Mouse (Mus musculus): ENCODE results near the gene Ethe1. TPM values are rescaled to one million over a fixed set of nuclear protein-coding genes. Genes with fewer than 3 reads are reported as not detected.

The Ethe1 gene
- polyA plus RNA-seq, 1 experiment from 2014 or later, result 27.3 TPM

DNA sequence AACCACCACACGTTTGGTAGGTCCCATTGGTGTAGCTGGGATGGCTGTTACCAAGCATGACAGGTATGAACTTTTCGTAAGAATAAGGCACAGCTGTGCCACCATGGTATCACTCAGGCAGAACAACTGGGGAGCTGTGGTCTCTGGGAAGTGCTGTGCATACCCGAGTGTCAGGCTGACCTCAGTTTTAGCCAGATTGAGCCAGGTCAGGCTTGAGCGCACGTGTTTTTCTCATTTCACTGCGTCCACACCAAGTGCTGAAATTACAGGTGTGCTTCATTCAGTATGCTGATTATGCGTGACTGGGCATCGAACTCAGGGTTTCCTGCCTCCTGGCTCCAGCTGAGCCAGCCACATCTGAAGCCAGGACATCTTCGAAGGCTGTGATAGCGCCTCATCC lies 31.6 kb upstream of the Ethe1 start:
- Histone ChIP-seq H3K4me2 (replicated peaks) (no peak overlapping the region), H3K4me1 (no peaks in the 10 kb centered on the region), H3K9me3 (replicated peaks) (no peaks in the 10 kb centered on the region), H3K4me3 (replicated peaks) (no peak overlapping the region), H3K27me3 (no peaks in the 10 kb centered on the region), H3K9ac (no peak overlapping the region), H3K27ac (replicated peaks) (no peak overlapping the region), H3K36me3 (peaks cover 59% of the 10 kb centered on the region)
- WGBS, result 88% methylated on average over 10 of the region's 10 CpGs
- no peak for ATAC-seq (ENCODE audit: insufficient number of reproducible peaks, low FRiP score, low TSS enrichment, low read depth)

DNA sequence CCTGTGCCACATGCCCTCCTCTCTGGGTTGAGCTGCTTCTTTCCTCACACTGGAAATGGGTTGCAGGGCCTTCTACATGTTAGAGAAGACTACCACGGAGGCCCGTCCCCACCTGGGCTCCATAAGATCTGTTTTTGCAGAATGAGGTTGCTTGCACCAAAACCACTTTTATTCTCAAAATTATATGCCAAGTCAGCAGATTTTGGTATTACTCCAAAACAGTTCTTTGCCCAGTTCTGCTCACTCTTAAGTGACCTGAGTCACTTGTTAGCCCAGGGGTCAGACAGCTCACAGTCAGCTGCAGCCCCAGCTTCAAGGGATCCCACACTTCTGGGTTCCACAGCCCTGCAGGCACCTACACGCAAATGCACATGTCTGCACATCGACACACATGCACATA lies 25.9 kb upstream of the Ethe1 start:
- Histone ChIP-seq H3K9ac (no peak overlapping the region), H3K4me2 (replicated peaks) (no peak overlapping the region), H3K4me3 (replicated peaks) (no peak overlapping the region), H3K27me3 (no peaks in the 10 kb centered on the region), H3K27ac (replicated peaks) (no peak overlapping the region), H3K36me3 (peaks cover 67% of the 10 kb centered on the region), H3K9me3 (replicated peaks) (no peaks in the 10 kb centered on the region), H3K4me1 (no peaks in the 10 kb centered on the region)
- WGBS, result 85% methylated on average over 4 of the region's 4 CpGs
- ATAC-seq (ENCODE audit: insufficient number of reproducible peaks, low FRiP score, low TSS enrichment, low read depth), result no peak

DNA sequence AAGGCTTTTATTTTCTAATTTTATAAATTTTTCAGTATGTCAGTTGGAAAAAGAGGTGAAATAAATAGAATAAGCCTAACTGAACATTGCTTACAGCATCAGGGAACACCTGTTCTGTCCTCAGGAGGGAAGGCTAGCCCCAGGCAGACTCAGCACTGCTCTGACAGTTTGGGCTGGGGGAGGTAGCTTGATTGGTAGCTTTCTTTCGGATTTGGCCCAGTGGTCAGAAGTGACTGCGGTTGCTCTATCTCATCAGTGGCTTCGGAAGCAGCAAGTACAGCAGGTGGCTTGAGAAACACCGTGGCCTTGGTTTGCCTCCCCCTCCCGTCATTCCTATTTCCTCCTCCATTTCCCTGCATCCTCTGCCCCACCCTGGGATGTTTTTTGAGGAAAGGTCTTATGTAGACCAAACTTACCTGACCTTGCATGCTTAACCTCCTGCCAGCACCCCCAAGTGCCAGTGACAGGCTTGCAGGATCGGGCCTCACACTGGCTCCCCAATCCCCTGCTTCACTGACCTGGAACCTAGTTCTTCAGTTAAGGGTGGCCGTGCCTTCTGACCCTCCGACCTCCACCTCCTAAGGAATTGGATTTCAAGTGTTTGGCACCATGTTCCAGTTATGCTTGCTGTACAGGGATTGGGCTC lies 24.0 kb upstream of the Ethe1 start:
- no peak overlapping the region for H3K27ac ChIP-seq (replicated peaks)
- no peaks in the 10 kb centered on the region for H3K9me3 ChIP-seq (replicated peaks)
- no peaks in the 10 kb centered on the region for H3K4me1 ChIP-seq
- ATAC-seq (ENCODE audit: insufficient number of reproducible peaks, low FRiP score, low TSS enrichment, low read depth), result no peak
- H3K9ac ChIP-seq, result no peak overlapping the region
- H3K4me2 ChIP-seq (replicated peaks), result no peak overlapping the region
- H3K4me3 ChIP-seq (replicated peaks), result no peak overlapping the region
- no peaks in the 10 kb centered on the region for H3K27me3 ChIP-seq
- H3K36me3 ChIP-seq, result peaks cover 82% of the 10 kb centered on the region
- WGBS, result 90% methylated on average over 8 of the region's 8 CpGs

DNA sequence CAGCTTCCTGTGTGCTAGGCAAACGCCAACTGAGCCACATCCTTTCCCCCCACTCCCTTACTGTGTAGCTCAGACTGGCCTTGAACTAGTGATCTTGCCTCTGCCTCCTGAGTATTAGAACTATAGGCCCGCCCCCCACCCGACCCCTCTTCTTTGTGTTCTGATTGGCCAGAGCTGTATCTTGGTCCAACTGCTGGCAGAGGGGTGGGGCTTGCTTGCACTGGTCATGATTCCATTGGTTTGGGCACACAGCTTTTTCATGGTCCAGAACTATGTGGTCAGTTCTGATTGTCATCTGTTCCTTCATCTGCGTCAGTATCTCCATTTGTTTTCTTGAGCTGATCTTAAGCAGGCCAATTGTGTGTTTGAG lies 23.5 kb upstream of the Ethe1 start:
- Histone ChIP-seq H3K27me3 (no peaks in the 10 kb centered on the region), H3K27ac (replicated peaks) (no peak overlapping the region), H3K9ac (no peak overlapping the region), H3K9me3 (replicated peaks) (no peaks in the 10 kb centered on the region), H3K4me3 (replicated peaks) (no peak overlapping the region), H3K36me3 (peaks cover 85% of the 10 kb centered on the region), H3K4me1 (no peaks in the 10 kb centered on the region), H3K4me2 (replicated peaks) (no peak overlapping the region)
- ATAC-seq (ENCODE audit: insufficient number of reproducible peaks, low FRiP score, low TSS enrichment, low read depth), result no peak
- 88% methylated on average over 4 of the region's 4 CpGs for WGBS

DNA sequence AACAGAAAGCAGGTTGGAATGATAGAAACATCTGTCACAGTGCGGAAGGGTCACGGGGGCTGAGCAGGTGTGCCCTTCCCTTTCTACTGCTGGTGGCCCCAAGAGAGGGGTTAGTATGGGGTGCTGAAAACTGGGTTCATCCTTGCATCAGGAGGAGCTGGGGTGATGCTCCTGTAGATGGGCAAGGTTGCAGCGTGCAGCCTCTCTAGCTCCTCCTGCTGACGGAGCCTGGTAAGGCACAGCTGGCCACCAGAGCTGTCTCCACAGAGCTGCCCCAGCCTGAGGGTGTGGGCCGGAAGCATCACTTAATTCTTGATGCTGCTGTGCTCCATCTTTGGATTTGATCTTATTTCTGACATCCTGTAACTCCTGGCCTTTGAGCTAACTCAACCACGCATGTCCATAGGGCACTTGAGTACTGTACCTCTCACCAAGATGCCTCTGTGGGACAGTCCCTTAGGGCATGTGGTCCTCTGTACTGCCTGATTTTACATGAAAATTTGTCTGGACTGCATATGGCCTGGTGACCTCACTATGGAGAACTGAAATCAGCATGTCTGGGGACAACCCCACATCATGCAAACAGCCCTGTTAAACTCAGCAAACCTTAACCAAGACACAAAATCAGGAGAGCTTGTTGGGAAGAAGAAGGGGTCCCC lies 22.6 kb upstream of the Ethe1 start:
- H3K36me3 ChIP-seq, result peaks cover 79% of the 10 kb centered on the region
- 61% methylated on average over 6 of the region's 6 CpGs for WGBS

GRCm38 (mm10) chr7:24565627-24566026 lies 21.7 kb upstream of the Ethe1 start:
- Histone ChIP-seq H3K4me2 (replicated peaks) (no peak overlapping the region), H3K9ac (no peak overlapping the region), H3K27me3 (no peaks in the 10 kb centered on the region), H3K4me3 (replicated peaks) (no peak overlapping the region), H3K9me3 (replicated peaks) (no peaks in the 10 kb centered on the region), H3K36me3 (peaks cover 78% of the 10 kb centered on the region), H3K27ac (replicated peaks) (no peak overlapping the region), H3K4me1 (no peaks in the 10 kb centered on the region)
- WGBS, result 88% methylated on average over 11 of the region's 11 CpGs
- no peak for ATAC-seq (ENCODE audit: insufficient number of reproducible peaks, low FRiP score, low TSS enrichment, low read depth)

More for the DNA sequence above, 22.6 kb upstream of the Ethe1 start:
- Histone ChIP-seq H3K9me3 (replicated peaks) (no peaks in the 10 kb centered on the region), H3K4me1 (no peaks in the 10 kb centered on the region), H3K4me3 (replicated peaks) (no peak overlapping the region), H3K4me2 (replicated peaks) (no peak overlapping the region), H3K27ac (replicated peaks) (no peak overlapping the region), H3K27me3 (no peaks in the 10 kb centered on the region), H3K9ac (no peak overlapping the region)
- no peak for ATAC-seq (ENCODE audit: insufficient number of reproducible peaks, low FRiP score, low TSS enrichment, low read depth)

GRCm38 (mm10) chr7:24566206-24566605 lies 21.1 kb upstream of the Ethe1 start:
- H3K27ac ChIP-seq (replicated peaks), result no peak overlapping the region
- H3K27me3 ChIP-seq, result no peaks in the 10 kb centered on the region
- H3K4me1 ChIP-seq, result no peaks in the 10 kb centered on the region
- H3K9ac ChIP-seq, result no peak overlapping the region
- H3K4me3 ChIP-seq (replicated peaks), result no peak overlapping the region
- peaks cover 78% of the 10 kb centered on the region for H3K36me3 ChIP-seq
- no peaks in the 10 kb centered on the region for H3K9me3 ChIP-seq (replicated peaks)
- H3K4me2 ChIP-seq (replicated peaks), result no peak overlapping the region
- WGBS, result 94% methylated on average over 9 of the region's 9 CpGs
- ATAC-seq (ENCODE audit: insufficient number of reproducible peaks, low FRiP score, low TSS enrichment, low read depth), result no peak

- WGBS, result 88% methylated on average over 4 of the region's 4 CpGs
- Histone ChIP-seq H3K9me3 (replicated peaks) (no peaks in the 10 kb centered on the region), H3K4me1 (no peaks in the 10 kb centered on the region), H3K27me3 (no peaks in the 10 kb centered on the region), H3K36me3 (peaks cover 82% of the 10 kb centered on the region), H3K4me3 (replicated peaks) (no peak overlapping the region), H3K9ac (no peak overlapping the region), H3K27ac (replicated peaks) (no peak overlapping the region), H3K4me2 (replicated peaks) (no peak overlapping the region)
- ATAC-seq (ENCODE audit: insufficient number of reproducible peaks, low FRiP score, low TSS enrichment, low read depth), result no peak
These were observed 18.8 kb upstream of the Ethe1 start for GRCm38 (mm10) chr7:24568512-24568911.

- 87% methylated on average over 4 of the region's 4 CpGs for WGBS
- no peak overlapping the region for H3K9ac ChIP-seq
- no peak overlapping the region for H3K4me3 ChIP-seq (replicated peaks)
These were observed 16.3 kb upstream of the Ethe1 start for GRCm38 (mm10) chr7:24571071-24571470.

DNA sequence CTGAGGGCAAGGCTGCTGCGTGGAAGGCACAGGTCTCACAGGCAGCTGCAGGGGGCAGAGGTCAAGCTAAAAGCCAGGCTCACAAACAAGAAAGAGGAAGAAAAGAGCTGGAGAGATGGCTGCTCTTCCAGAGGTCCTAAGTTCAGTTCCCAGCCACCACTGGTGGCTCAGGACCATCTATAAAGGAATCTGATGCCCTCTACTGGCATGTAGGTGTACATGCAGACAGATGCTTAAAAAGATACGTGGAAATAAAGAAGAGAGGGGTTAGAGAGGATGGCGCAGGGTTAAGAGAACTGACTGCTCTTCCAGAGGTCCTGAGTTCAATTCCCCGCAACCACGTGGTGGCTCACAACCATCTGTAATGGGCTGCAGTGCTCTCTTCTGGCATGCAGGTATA lies 14.9 kb upstream of the Ethe1 start:
- no peaks in the 10 kb centered on the region for H3K4me1 ChIP-seq
- no peak overlapping the region for H3K4me2 ChIP-seq (replicated peaks)
- H3K9me3 ChIP-seq (replicated peaks), result no peaks in the 10 kb centered on the region
- 60% methylated on average over 5 of the region's 5 CpGs for WGBS
- no peak overlapping the region for H3K27ac ChIP-seq (replicated peaks)
- H3K4me3 ChIP-seq (replicated peaks), result no peak overlapping the region
- H3K36me3 ChIP-seq, result peaks cover 46% of the 10 kb centered on the region
- no peaks in the 10 kb centered on the region for H3K27me3 ChIP-seq
- H3K9ac ChIP-seq, result no peak overlapping the region
- ATAC-seq (ENCODE audit: insufficient number of reproducible peaks, low FRiP score, low TSS enrichment, low read depth), result no peak

More at GRCm38 (mm10) chr7:24571071-24571470, 16.3 kb upstream of the Ethe1 start:
- no peaks in the 10 kb centered on the region for H3K4me1 ChIP-seq
- no peaks in the 10 kb centered on the region for H3K9me3 ChIP-seq (replicated peaks)
- H3K36me3 ChIP-seq, result peaks cover 60% of the 10 kb centered on the region
- H3K4me2 ChIP-seq (replicated peaks), result no peak overlapping the region
- no peak overlapping the region for H3K27ac ChIP-seq (replicated peaks)
- no peaks in the 10 kb centered on the region for H3K27me3 ChIP-seq
- no peak for ATAC-seq (ENCODE audit: insufficient number of reproducible peaks, low FRiP score, low TSS enrichment, low read depth)

- Histone ChIP-seq H3K27ac (replicated peaks) (no peak overlapping the region), H3K9ac (no peak overlapping the region), H3K9me3 (replicated peaks) (no peaks in the 10 kb centered on the region), H3K36me3 (peaks cover 33% of the 10 kb centered on the region), H3K27me3 (no peaks in the 10 kb centered on the region), H3K4me2 (replicated peaks) (no peak overlapping the region), H3K4me1 (no peaks in the 10 kb centered on the region), H3K4me3 (replicated peaks) (no peak overlapping the region)
- WGBS, result 49% methylated on average over 12 of the region's 12 CpGs
- ATAC-seq (ENCODE audit: insufficient number of reproducible peaks, low FRiP score, low TSS enrichment, low read depth), result no peak
These were observed 13.0 kb upstream of the Ethe1 start for GRCm38 (mm10) chr7:24574224-24574796.

DNA sequence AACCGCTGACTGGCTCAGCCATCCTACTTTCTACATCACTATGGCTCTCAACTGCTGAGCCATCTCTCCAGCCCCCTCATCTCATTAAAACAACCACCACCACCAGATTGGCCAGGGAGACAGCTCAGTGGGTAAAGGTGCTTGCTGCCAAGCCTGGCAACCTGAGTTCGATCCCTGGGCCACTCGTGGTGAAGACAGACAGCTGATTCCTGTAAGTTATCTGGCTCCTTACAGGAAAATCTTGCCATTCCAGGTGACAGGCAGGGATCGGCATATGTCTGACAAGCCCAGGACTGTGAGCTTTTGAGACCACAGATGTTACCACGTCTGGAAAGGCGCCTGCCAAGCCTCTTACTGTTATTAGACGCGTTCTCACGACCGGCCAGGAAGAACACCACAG lies 9.5 kb upstream of the Ethe1 start:
- Histone ChIP-seq H3K27me3 (no peaks in the 10 kb centered on the region), H3K27ac (replicated peaks) (no peak overlapping the region), H3K4me1 (no peaks in the 10 kb centered on the region), H3K36me3 (peaks cover 6% of the 10 kb centered on the region), H3K4me2 (replicated peaks) (no peak overlapping the region), H3K9me3 (replicated peaks) (no peaks in the 10 kb centered on the region), H3K9ac (no peak overlapping the region), H3K4me3 (replicated peaks) (no peak overlapping the region)
- ATAC-seq (ENCODE audit: insufficient number of reproducible peaks, low FRiP score, low TSS enrichment, low read depth), result no peak
- WGBS, result 86% methylated on average over 10 of the region's 10 CpGs
